Mouse (Mus musculus) kidney, adult 9 months (tissue): ENCODE measurements around the gene Bmt2.

Experiments used
- DNase-seq: peaks from one replicate; pipeline ENCODE4 v3.0.0; 2022

The Bmt2 gene

GRCm38 (mm10) chr6:13614568-13614967 lies 63.2 kb downstream of the Bmt2 start:
- no peak for DNase-seq

- no peak for DNase-seq
Measured at GRCm38 (mm10) chr6:13613671-13614070, 64.1 kb downstream of the Bmt2 start.

GRCm38 (mm10) chr6:13610869-13611268 lies 66.9 kb downstream of the Bmt2 start:
- DNase-seq, result no peak

- peak; percentile 56 for DNase-seq
Measured at GRCm38 (mm10) chr6:13609353-13610140, 68.2 kb downstream of the Bmt2 start.

- peak; percentile 93 for DNase-seq
Measured at GRCm38 (mm10) chr6:13607621-13608493, 69.9 kb downstream of the Bmt2 start, which contains the start of gene Tmem168. Tmem168 (minus strand) TSS chr6:13608100.

- DNase-seq, result no peak
Measured at GRCm38 (mm10) chr6:13606921-13607620, 70.7 kb downstream of the Bmt2 start.

GRCm38 (mm10) chr6:13606394-13606793 lies 71.4 kb downstream of the Bmt2 start:
- no peak for DNase-seq

GRCm38 (mm10) chr6:13603134-13603533 lies 74.6 kb downstream of the Bmt2 start:
- no peak for DNase-seq

- peak; percentile 65 for DNase-seq
Measured at GRCm38 (mm10) chr6:13601587-13601986, 76.2 kb downstream of the Bmt2 start.

GRCm38 (mm10) chr6:13598239-13598923 lies 79.4 kb downstream of the Bmt2 start:
- DNase-seq, result no peak

- DNase-seq, result no peak
Measured at GRCm38 (mm10) chr6:13592729-13593345, 84.9 kb downstream of the Bmt2 start.

- DNase-seq, result peak; percentile 90
Measured at GRCm38 (mm10) chr6:13586560-13586959, 91.2 kb downstream of the Bmt2 start.

GRCm38 (mm10) chr6:13586154-13586553 lies 91.6 kb downstream of the Bmt2 start:
- no peak for DNase-seq

- DNase-seq, result no peak
Measured at GRCm38 (mm10) chr6:13584788-13585187, 93.0 kb downstream of the Bmt2 start.

- no peak for DNase-seq
Measured at GRCm38 (mm10) chr6:13582075-13582474, 95.7 kb downstream of the Bmt2 start.
